Mouse (Mus musculus) thymus, postnatal 0 days (tissue): ENCODE measurements around the gene Atg13. TPM values are rescaled to one million over a fixed set of nuclear protein-coding genes. Genes with fewer than 3 reads are reported as not detected.
A peak's percentile ranks its signal among the peaks of the same experiment; 100 is the strongest.

Experiments used
- DNase-seq: peaks from one replicate; pipeline ENCODE4 v3.0.0-alpha.2; 2015; ENCODE audit warnings: low spot score
- polyA plus RNA-seq: library from polyadenylated mRNA; unstranded; fragments of >200 nt; fragmentation: Nextera tagmentation; extraction: Ambion mirVana; gene quantifications from 2 replicates; pipeline ENCODE4 v1.2.1, GENCODE M21; 2015

The Atg13 gene
- polyA plus RNA-seq, 1 experiment from 2014 or later = 24.2 TPM

DNA sequence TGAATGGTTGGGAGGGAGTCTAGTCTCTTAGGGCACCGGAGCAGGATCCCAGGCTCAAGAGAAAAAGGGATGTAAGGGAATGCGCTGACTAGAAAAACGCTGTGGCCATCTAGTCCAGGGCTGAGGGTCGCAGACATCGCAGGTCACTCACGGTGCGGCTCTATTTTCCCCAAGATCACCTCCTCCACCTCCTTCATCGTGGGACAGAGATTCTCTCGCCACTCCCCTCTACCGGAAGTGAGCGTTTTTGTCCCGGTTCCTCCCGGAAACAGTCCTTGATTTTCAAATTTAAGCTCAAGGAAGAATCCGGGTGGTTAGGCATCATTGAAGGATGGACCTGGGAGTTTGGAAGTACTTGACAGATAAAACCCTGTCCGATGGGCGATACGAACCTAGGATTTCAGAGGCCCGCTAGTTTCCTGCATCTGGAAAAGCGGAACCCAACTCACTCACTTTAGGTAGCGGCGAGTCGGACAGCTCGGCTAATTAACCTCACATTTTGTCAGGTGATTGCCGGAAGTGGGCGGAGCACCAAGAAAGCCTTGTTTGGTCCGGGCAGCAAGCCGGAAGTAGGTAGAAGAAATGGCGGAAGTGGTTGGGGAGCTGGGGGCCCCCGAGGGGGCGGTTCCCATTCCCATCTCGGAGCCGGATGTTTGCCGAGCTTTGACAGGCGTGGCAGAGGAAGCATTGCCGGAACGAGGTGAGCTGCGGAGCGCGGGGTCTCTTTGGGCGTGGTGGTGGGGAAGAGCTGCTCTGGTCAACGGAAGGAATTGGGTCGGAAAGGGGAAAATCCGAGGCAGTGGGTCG is 60.6 kb downstream of the Atg13 start, which contains the start of the genes Zfp408 and Arhgap1:
Gene Zfp408 (minus strand): TSS at position 239 of the 807 bp plus-strand sequence.
Gene Arhgap1 (plus strand): TSS at position 308 of the 807 bp plus-strand sequence.
- DNase-seq = peak; percentile 98

DNA sequence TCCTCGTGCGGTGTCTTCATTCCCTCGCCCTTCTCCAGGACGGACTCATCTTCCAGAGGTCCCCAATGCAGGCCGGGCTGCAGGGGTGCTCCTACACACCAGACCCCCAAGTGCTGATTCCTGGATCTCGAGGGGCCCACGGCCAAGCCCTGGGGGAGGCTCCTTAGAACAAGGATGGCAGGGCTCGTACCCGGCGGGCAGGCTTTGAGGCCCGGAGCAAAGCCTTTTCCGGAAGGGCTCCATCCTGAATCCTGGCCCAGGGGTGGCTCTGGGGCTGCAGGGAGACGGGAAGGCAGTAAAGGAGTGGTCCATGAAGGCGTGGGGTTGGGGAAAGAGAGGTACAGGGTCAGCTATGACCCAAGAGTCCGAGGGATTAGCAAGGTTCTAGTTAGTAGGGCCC is 61.2 kb downstream of the Atg13 start:
- no peak for DNase-seq

DNA sequence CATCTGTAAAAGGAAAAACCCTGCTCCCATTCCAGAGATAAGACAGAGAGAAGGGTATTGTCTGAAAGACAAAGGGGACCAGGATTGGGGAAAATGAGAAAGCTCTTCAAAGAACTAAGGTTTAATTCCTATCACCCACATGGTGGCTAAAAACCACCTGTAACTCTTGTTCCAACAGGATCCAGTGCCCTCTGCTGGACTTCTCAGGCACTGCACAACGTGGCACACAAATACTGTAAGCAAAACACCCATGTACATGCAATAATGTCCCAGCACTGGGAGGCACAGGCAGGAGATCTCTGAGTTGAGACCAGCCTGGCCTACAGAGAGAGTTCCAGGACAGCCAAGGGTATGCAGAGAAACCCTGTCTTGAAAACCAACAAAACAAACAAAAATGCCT is 63.6 kb downstream of the Atg13 start:
- peak; percentile 74 for DNase-seq

DNA sequence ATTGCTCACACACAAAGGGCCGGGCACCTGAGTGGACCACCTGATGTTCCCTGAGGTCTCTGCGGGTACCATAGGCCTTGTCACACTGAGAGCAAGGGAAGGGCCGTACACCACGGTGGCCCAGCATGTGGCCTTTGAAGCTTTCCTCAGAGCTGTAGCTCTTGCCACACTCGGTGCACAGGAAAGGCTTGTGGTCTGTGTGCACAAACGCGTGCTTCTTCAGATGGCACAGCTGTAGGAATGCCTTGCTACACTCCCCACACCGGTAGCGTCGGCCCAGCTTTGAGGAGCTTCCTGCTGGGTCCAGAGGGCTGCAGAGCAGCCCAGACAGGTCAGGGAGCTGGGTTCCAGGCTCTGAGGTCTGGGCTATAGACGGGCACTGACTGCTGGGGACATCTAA is 64.6 kb downstream of the Atg13 start:
- peak; percentile 86 for DNase-seq

DNA sequence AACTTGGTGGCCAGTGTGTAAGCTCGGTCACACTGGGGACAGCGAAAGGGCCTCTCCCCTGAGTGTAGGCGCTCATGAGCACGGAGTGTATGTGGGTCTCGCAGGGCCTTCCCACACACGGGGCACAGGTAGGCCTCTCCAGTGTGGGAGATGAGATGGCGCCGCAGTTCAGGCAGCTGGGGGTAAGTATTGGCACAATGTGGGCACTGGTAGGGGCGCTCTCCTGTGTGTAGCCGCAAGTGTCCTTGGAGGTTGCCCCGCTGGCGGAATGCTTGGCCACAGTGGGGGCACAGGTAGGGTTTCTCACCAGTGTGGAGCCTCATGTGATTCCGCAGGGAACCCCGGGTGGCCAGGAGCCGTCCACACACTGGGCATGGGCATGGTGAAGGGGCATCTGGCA is 65.0 kb downstream of the Atg13 start:
- DNase-seq = no peak

DNA sequence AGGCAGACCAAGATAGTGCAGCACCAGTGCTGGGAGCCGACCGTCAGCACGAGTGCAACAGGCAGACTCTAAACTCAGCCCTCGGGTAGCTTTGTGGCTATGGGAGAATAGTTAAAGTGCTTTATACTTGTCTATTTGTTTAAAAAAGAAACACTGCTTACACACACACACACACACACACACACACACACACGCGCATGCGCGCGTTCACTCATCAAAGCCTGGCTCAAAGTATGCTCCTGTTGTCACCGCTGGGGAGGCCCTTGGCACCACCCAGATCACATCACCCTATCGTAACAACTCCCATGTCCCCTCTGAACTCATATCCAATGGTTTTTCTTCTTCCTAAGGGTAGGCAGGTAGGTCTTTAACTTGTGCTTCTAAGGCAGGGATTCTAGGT is 66.4 kb downstream of the Atg13 start:
- DNase-seq = no peak

DNA sequence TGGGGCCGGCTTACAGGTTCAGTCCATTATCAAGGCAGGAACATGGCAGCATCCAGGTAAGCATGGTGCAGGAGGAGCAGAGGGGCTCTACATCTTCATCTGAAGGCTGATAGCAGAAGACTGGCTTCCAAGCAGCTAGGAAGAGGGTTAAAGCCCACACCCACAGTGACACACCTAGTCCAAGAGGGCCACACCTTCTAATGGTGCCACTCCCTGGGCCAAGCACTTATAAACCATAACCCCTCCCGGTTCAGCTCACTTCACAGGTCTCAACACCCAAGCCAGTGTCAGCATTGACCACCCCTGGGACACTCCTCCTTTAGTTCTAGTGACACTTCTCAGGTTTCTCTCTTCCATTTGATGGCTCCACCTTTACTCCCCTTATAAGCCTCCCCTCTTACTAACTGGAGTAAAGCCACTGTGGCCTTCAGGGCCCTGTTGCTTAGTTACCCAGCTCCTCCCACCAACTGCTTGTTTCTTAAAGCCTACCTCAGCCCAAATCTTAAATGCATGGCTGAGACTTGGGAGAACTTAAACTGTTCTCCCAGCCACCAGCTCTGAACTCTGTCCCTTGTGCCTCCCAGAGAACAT is 67.5 kb downstream of the Atg13 start:
- DNase-seq = no peak

DNA sequence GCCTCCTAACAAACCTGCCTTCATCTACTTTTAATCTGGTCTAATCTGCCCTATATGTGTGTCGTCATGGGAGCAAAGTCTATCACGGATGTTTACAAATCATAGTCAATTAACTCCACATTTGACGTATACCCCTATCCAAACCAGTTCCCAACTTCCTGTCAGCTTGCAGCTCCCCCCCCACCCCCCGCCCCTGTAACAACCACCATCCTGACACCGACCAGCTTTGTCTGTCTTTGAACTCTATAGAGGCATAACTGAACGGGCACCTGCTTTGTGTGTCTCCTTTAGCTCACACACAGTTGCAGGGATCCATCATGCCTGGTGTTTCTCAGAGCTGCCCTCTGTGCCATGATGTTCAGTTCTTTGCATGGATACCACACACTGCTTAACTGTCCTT is 71.4 kb downstream of the Atg13 start:
- peak; percentile 78 for DNase-seq

DNA sequence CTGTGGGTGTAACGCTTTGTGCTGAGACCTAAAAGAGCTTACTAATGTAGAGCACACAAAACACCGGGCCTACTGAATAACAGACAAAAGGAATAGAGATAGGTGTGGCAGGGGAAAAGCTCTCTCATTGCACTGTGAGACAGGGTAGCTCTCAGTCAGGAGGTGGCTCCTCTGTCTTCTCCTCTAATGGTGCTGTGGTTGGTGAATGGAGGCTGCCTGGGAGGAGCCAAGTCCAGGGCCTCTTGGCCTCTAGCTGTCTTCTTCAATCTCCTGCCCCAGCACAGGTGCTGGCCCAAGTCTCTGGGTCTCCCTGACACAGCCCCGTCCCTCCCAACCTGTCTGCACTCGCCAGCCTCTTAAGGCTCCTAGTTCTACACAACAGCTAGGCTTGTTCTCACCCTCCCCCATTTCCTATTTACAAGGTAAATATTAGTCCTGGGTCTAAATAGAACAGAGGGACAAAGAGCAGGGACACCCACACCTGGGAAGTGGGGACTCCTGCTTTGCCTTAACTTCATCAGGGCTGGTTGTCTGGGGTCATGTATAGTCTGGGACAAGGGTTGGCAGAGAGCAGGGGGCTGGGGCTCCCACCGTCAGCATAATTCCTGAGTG is 73.5 kb downstream of the Atg13 start:
- peak; percentile 30 for DNase-seq

DNA sequence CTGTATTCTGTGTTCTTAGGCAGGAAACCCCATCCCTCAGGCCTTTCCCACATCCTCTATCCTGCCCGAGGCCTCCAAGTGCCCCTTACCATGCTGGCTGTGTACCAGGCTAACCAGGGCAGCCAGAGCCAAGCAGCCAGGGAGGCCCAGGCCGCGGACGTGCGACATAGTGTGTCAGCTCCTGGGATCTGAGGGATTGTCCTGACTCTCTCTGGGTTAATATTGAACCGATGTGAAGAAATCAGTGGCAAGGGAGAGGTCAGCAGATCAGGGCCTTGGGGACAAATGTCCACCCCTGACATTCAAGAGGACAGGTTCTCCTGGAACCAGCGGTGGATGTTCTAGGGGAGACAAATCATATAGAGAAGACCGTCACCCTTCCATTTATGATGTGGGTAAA is 74.1 kb downstream of the Atg13 start, which contains the start of gene F2:
Gene F2 (minus strand): TSS at position 186 of the 400 bp plus-strand sequence.
- no peak for DNase-seq

DNA sequence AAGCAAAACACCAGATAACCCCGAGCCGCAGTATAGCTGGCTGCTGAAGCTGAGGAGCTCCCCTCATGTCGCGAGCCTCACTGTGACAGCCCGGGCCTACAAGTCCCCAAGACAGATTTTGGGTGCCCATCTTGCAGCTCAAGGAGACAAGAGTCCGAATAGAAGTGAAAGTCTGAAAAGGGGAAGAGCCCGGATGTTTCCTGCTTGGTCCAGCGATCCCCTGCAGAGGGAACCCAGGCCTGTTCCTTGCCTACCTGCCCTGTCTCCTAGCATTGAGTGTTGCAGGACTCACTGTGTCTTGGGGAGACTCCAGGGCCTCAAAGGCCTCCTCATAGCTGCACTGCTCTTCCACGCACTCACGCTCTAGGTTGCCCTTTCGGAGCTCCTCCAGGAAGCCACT is 74.9 kb downstream of the Atg13 start:
- DNase-seq = no peak

DNA sequence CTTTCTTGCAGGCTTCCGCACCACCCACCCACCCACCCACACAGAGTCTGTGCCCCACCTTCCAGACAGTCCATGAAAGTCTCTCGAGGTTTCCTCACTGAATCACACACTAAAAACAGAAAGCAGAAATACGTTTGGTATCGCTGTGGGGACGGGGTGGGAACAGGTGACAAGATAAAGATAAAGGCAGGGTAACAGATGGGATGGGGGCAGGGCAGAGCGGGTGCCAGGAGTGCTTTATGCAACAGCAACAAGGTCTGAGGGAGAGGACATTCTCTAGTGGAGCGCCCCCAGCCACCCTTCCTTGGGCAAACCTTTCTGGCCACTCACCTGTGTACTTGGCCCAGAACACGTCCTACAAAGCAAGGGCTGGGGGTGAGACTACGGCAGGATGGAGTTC is 75.5 kb downstream of the Atg13 start:
- DNase-seq = peak; percentile 73

DNA sequence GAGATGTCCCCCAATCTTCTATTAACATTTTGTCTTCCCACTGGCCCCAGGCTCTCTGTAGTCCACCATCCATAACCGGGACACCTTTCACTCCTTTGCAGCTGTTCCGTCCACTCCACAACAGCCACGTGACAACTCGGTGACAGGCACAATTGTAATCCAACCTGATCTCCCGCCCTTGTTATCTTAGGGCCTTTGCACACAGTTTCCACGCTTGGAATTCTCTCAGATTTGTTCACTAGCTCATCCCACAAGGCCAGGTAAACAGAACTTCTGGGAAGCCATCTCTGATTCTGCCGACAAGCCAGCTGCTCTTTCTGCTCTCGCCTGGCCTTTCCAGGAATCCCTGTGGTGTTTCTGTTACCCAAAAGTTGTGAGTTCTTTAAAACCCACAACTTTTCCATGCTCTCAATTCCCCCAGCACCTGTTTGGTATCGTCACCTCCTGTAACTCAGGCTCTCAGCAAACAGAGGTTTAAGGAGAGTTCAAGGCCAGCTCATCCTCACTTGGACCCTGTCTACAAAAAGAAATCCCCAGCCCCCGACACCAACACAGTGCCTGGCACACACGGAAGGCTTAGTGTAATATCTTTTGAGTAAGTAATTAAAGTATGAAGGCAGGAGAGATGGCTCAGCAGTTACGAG is 76.9 kb downstream of the Atg13 start:
- DNase-seq = no peak

DNA sequence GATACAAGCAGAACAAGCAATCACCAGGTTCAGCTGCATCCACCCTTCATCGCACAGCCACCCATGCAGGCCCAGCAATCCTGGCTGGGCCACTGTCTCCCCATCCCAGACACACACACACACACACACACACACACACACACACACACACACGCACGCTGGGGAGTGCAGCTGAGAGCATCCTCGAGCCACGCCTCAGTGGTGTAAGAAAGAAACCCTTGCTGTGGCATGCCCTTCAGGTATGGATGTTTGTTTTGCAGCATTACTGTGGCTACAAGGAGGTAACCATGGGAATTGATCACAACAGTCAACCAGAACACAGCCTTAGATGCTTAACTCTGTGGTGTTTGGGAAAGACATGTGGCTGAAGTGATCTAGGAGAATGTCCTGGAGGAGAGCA is 78.1 kb downstream of the Atg13 start:
- no peak for DNase-seq

DNA sequence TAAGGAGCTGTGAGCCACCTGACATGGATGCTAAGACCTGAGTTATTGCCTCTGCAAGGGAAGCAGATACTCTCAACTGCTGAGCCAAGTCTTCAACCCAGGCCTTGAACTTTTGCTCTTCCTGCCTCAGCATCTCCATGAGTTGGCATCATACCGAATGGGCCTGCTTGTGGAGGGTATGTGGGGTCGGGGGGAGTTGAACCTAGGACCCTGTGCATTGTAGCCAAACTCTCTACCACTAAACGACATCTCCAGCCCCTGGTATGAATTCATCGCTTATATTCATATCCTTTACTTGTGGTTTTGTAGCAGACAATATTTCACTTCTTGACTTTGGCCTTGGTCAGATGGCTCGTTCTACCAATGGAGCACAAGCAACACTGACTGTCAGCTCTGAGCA is 78.5 kb downstream of the Atg13 start:
- no peak for DNase-seq

DNA sequence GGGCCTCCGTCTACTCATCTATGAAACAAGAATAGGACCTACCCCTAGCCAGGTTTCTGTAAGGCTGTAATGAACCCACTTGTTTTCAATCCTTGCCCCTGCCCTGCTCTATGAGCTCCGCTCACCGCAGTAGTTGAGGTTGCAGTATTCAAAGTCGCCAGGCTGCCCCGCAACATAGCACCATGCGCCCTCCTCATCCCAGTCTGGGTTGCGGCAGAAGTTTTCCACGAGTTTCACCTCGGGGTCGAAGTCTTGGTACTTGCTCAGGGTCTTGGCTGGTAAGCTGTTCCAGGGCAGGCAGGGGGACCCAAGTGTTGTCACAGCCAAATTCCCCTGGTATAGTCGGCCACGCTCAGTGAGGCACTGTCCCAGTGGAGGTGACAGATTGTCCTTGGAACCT is 80.0 kb downstream of the Atg13 start:
- no peak for DNase-seq

DNA sequence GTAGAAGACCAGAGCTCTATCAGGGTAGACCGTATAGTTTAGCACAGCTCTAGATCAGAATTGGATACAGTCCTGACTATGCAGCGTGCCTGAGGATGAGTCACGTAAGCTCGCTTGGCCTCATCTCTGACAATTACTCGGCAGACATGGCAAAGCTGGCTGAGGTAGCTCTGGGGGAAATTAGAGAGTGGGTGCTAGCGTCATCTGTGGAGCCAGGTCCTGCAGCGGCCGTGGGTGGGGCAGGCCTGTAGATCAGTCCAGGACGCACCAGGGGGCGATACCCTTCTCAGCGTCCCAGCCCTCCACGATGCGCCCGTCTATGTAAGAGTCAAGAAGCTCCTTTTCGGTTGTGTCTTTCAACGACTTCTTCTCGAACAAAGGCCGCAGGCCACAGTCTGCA is 80.7 kb downstream of the Atg13 start:
- DNase-seq = peak; percentile 38

DNA sequence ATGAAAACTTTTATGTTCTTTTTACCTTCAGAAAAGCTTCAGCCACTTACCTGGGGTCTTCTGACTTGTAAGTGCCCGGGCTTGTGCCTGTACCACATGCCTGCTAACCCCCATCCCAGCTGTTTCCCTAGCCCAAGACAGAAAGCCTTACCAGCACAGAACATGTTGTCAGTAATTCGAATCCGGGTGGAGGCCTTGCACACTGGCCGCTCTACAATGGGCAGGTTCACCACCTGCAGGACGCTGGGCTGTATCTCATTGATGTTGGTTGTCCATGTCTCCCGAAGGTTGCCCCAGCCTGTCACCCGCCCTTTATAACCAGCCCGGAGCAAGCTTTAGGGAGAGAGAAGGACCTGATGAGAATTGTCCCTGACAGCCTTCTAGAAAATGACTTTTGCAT is 82.2 kb downstream of the Atg13 start:
- DNase-seq = no peak

DNA sequence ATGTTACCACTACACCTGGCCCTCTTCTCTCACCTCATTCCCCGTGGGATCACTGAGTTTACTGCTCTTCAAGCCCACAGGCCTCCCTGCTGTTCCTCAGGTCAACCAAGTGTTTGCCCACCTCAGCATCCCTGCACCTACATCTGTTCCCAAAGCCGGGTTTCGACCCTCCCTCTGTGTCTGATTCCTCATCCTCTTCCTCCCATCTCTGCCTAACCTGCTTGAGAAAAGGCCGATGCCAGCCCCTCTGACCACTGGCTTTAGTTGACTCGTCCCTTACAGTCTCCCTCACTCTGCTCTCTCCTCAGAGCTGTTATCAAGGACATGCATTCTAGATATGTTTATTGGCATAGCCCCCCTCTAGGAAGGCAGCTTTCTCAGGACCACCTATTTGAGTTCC is 82.9 kb downstream of the Atg13 start:
- no peak for DNase-seq
